Mouse (Mus musculus) G1E (cell line): ENCODE data around the gene Fgf18. TPM values are rescaled to one million over a fixed set of nuclear protein-coding genes. Genes with fewer than 3 reads are reported as not detected.

Experiments used
- ATAC-seq: 2 replicates; pipeline ENCODE4 v1.8.0; 2016; ENCODE audit warnings: mild to moderate bottlenecking; ENCODE audit not compliant: insufficient number of reproducible peaks, poor library complexity, low FRiP score, severe bottlenecking; ENCODE audit errors: extremely low read depth
- DNase-seq: peaks from one replicate; pipeline ENCODE4 v3.0.0; 2012; ENCODE audit warnings: low spot score
- H3K27me3 ChIP-seq: 2 replicates; pipeline ENCODE4 v1.6.1; 2012; ENCODE audit warnings: mild to moderate bottlenecking, low read length, inconsistent platforms; ENCODE audit not compliant: insufficient read depth
- H3K36me3 ChIP-seq: replicated peaks from 2 replicates; pipeline ENCODE3; 2012; ENCODE audit warnings: mild to moderate bottlenecking, inconsistent platforms
- H3K4me1 ChIP-seq: 2 replicates; pipeline ENCODE4 v1.6.1; 2012; ENCODE audit warnings: low read depth, low read length, inconsistent platforms, mixed read lengths; ENCODE audit not compliant: insufficient read depth
- H3K4me3 ChIP-seq: 2 replicates; pipeline ENCODE4 v1.5.1; 2012; ENCODE audit warnings: low read depth, mild to moderate bottlenecking, inconsistent platforms, low read length, moderate library complexity, mixed read lengths
- H3K9me3 ChIP-seq: replicated peaks from 2 replicates; pipeline ENCODE4 v1.6.1; 2012; ENCODE audit warnings: inconsistent platforms
- CTCF ChIP-seq: IDR thresholded peaks from 2 replicates; pipeline ENCODE4 v1.5.1; 2012; ENCODE audit warnings: low read depth, low read length, inconsistent platforms, mixed read lengths
- GATA1 ChIP-seq: IDR thresholded peaks from 2 replicates; pipeline ENCODE4 v1.6.1; 2012; ENCODE audit warnings: borderline replicate concordance, low read length, inconsistent platforms, mixed read lengths
- GATA2 ChIP-seq: IDR thresholded peaks from 2 replicates; pipeline ENCODE4 v1.6.1; 2012; ENCODE audit warnings: low read depth, low read length, inconsistent platforms, borderline replicate concordance
- POLR2AphosphoS5 ChIP-seq: IDR thresholded peaks from 2 replicates; pipeline ENCODE4 v1.6.1; 2012; ENCODE audit warnings: low read depth, low read length, inconsistent platforms; ENCODE audit not compliant: insufficient replicate concordance
- TAL1 ChIP-seq: conservative IDR thresholded peaks from 2 replicates; pipeline ENCODE4 v1.6.1; 2012; ENCODE audit warnings: low read depth, low read length, inconsistent platforms, mixed read lengths
- polyA plus RNA-seq: library from polyadenylated mRNA; stranded (reverse); fragments of >175 nt; gene quantifications from 2 replicates; pipeline ENCODE4 v1.2.3, GENCODE M21; 2012
- total RNA-seq, 2 experiments: library from RNA; stranded (forward) in 1 of 2; stranded (reverse) in 1 of 2; fragments of 200-1000 nt in 1 of 2; fragments of >200 nt in 1 of 2; fragmentation: Nextera tagmentation in 1 of 2; gene quantifications; 2 replicates each; pipeline ENCODE4 v1.2.3; 2014 to 2017

Gene Fgf18
- total and polyA plus RNA-seq, 3 experiments, result not detected

- Histone ChIP-seq H3K27me3 (peaks cover 3% of the 10 kb centered on the region), H3K4me1 (no peaks in the 10 kb centered on the region), H3K36me3 (no peaks in the 10 kb centered on the region), H3K4me3 (no peak overlapping the region), H3K9me3 (no peaks in the 10 kb centered on the region)
- no peak for TF ChIP-seq POLR2AphosphoS5
- ATAC-seq (no peak), DNase-seq (no peak)
Observed at GRCm38 (mm10) chr11:33071358-33071922, 75.8 kb downstream of the Fgf18 start.

- no peak overlapping the region for H3K4me3 ChIP-seq
- H3K9me3 ChIP-seq, result no peaks in the 10 kb centered on the region
- peaks cover 3% of the 10 kb centered on the region for H3K27me3 ChIP-seq
- no peaks in the 10 kb centered on the region for H3K36me3 ChIP-seq
- no peak for ATAC-seq
- TF ChIP-seq GATA1 (no peak), POLR2AphosphoS5 (no peak), TAL1 (no peak), GATA2 (no peak), CTCF (no peak)
- DNase-seq, result no peak
- no peaks in the 10 kb centered on the region for H3K4me1 ChIP-seq
Observed at GRCm38 (mm10) chr11:33070520-33070919, 76.7 kb downstream of the Fgf18 start.

Other genes with a start within 250 kb of the Fgf18 start
- 3,846 and 4,095 TPM in 2 replicates for gene Npm1, start 15.8 kb upstream of the Fgf18 start, total RNA-seq (2014; fragmentation: Nextera tagmentation)
- gene Npm1, start 15.8 kb upstream of the Fgf18 start, total RNA-seq (2017), result 2,315 and 2,862 TPM in 2 replicates
- 327 and 458 TPM in 2 replicates for gene Npm1, start 15.8 kb upstream of the Fgf18 start, polyA plus RNA-seq
- gene Tlx3, start 56.2 kb upstream of the Fgf18 start, total RNA-seq (2014; fragmentation: Nextera tagmentation), result not detected in 2 replicates
- not detected in 2 replicates for gene Tlx3, start 56.2 kb upstream of the Fgf18 start, total RNA-seq (2017)
- gene Tlx3, start 56.2 kb upstream of the Fgf18 start, polyA plus RNA-seq, result 0.03 TPM in 1 of 2 replicates, not detected in the other
- 1.4 TPM in 1 of 2 replicates, not detected in the other for gene Gm12117, start 129.3 kb upstream of the Fgf18 start, total RNA-seq (2014; fragmentation: Nextera tagmentation)
- gene Gm12117, start 129.3 kb upstream of the Fgf18 start, total RNA-seq (2017), result 0.33 TPM in 1 of 2 replicates, not detected in the other
- gene Gm12117, start 129.3 kb upstream of the Fgf18 start, polyA plus RNA-seq, result not detected in 2 replicates